Mouse (Mus musculus): Measurements from ENCODE around the gene Depdc1b.

DNA sequence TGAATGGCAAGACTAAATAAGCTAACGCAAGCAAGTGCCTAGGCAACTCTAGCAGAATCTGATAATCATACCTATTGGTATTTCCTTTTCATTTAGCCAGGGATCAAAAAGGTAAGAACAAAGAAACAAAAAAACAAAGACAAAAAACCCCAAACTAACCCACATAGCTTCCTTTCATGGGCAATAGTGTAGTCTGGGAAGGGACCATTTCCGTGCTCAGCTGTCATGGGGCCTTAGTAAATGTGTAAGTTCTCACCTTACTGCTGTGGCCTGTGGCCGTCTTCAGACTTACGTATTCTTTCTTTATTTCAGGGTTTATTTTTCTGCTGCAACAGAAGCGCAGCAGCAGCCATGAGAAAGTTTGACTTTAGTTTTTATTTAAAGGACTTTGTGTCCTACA is 110.2 kb downstream of the Depdc1b start:
- TF ChIP-seq POLR2A (IDR thresholded peaks at IDR 0.05; ENCODE audit: low read depth, low read length) (no peak), CTCF (IDR thresholded peaks at IDR 0.05; ENCODE audit: extremely low read depth, insufficient read length, insufficient replicate concordance, low read depth, low read length) (no peak)

Measured in small intestine, adult 2 months (tissue).